Mouse (Mus musculus): ENCODE measurements around the gene Ptgs1. TPM values are rescaled to one million over a fixed set of nuclear protein-coding genes. Genes with fewer than 3 reads are reported as not detected.
A peak's percentile ranks its signal among the peaks of the same experiment; 100 is the strongest.

Gene Ptgs1
- polyA plus RNA-seq, 2 experiments, result 10.7 to 14.4 TPM

DNA sequence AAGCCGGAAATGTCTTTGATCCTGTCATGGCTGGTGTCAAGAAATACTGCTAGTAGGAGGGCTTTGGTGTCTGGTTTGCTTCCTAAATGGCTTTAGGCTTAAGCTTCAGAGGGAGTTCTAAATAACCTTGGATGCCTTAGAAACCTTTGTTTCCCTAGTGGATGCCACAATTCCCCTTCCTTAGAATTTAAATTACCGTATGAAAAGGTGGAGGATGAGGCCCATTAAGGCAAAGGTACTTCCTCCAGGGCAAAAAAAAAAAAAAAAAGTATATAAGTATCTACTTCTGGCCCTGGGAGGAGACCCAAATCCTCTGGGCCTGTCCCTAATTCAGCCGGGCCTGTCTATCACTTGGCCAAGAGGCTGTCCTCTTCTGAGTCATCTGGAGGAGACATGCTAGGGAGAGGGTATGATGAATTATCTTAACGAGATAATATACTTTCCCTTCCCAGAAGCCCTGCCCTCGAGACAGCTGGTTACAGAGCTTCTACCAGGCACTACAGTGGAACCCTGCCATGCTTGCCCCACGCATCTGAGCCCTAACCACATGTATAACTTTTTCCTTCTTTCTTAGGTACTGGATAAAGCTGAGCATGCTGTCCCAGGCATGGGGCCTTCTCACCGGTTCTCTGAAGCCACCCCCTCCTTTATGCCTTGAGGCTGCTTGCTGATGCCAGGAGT is 7.9 kb upstream of the Ptgs1 start:
- no peak for TF ChIP-seq POLR2A (IDR thresholded peaks at IDR 0.05; ENCODE audit: borderline replicate concordance, extremely low read depth, insufficient read depth, insufficient read length)
- no peak overlapping the region for H3K9ac ChIP-seq (ENCODE audit: low read depth, low read length, severe bottlenecking)
- 47% methylated on average over 7 of the region's 7 CpGs for WGBS
- no peak for DNase-seq (ENCODE audit: low spot score)
- H3K36me3 ChIP-seq (ENCODE audit: control insufficient read depth, insufficient read depth, low read length), result no peaks in the 10 kb centered on the region
- no peaks in the 10 kb centered on the region for H3K9me3 ChIP-seq (ENCODE audit: control insufficient read depth, low read length)
- H3K27ac ChIP-seq (replicated peaks; ENCODE audit: low read depth, low read length), result no peak overlapping the region
- H3K4me3 ChIP-seq (replicated peaks; ENCODE audit: low read length), result no peak overlapping the region
- no peaks in the 10 kb centered on the region for H3K27me3 ChIP-seq (ENCODE audit: control insufficient read depth, insufficient read depth, low read length)
- peaks cover 8% of the 10 kb centered on the region for H3K4me1 ChIP-seq (ENCODE audit: control insufficient read depth, insufficient read depth, low read length)
- no peak overlapping the region for H3K4me2 ChIP-seq (replicated peaks; ENCODE audit: low read depth, low read length, severe bottlenecking)
- ATAC-seq (ENCODE audit: low FRiP score, low read depth), result no peak

DNA sequence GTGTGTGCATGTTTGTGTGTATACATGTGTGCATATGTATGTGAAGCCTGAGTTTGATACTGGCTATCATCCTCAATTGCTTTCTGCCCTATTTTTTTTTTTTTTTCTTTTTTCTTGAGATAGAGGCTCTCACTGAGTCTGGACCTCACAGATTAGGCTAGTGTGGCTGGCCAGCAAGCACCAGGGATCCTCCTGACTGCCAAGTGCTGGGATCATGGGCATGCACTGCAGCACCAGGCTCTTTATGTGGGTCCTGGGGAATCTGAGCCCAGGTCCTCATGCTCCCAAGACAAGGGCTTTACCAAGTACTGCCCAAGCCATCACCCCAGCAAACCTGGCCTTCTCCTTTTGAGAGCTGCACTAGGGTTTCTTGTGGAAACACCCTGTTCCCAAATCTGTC is 6.8 kb upstream of the Ptgs1 start:
- Histone ChIP-seq H3K9me3 (ENCODE audit: control insufficient read depth, low read length) (no peaks in the 10 kb centered on the region), H3K4me1 (ENCODE audit: control insufficient read depth, insufficient read depth, low read length) (no peaks in the 10 kb centered on the region), H3K27me3 (ENCODE audit: control insufficient read depth, insufficient read depth, low read length) (no peaks in the 10 kb centered on the region), H3K4me2 (replicated peaks; ENCODE audit: low read depth, low read length, severe bottlenecking) (no peak overlapping the region), H3K36me3 (ENCODE audit: control insufficient read depth, insufficient read depth, low read length) (no peaks in the 10 kb centered on the region), H3K27ac (replicated peaks; ENCODE audit: low read depth, low read length) (no peak overlapping the region), H3K9ac (ENCODE audit: low read depth, low read length, severe bottlenecking) (no peak overlapping the region), H3K4me3 (replicated peaks; ENCODE audit: low read length) (no peak overlapping the region)
- no peak for TF ChIP-seq POLR2A (IDR thresholded peaks at IDR 0.05; ENCODE audit: borderline replicate concordance, extremely low read depth, insufficient read depth, insufficient read length)
- ATAC-seq (ENCODE audit: low FRiP score, low read depth) (no peak), DNase-seq (ENCODE audit: low spot score) (no peak)

DNA sequence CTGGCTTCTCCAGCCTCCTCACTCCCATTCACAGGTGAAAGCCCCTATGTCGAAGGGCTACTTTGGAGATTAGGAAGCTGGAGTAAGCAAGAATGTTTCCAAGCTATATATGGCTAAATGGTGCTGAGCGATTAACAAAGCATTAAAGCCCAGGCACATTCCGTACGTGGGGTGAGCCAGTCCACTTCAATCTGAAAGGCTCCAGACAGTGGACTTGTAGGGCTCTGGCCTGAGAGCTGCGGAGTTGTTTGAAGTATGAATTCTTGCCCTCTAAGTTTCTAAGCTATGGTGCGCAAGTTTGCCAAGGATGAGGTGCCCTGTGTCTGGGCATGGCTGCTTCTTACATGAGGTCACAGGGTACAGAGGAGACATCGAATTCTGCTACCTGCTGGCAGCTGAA is 6.1 kb upstream of the Ptgs1 start:
- ATAC-seq (ENCODE audit: low FRiP score, low read depth), result no peak
- Histone ChIP-seq H3K9me3 (ENCODE audit: control insufficient read depth, low read length) (no peaks in the 10 kb centered on the region), H3K4me3 (replicated peaks; ENCODE audit: low read length) (no peak overlapping the region), H3K27ac (replicated peaks; ENCODE audit: low read depth, low read length) (no peak overlapping the region), H3K9ac (ENCODE audit: low read depth, low read length, severe bottlenecking) (no peak overlapping the region), H3K27me3 (ENCODE audit: control insufficient read depth, insufficient read depth, low read length) (no peaks in the 10 kb centered on the region), H3K36me3 (ENCODE audit: control insufficient read depth, insufficient read depth, low read length) (no peaks in the 10 kb centered on the region), H3K4me1 (ENCODE audit: control insufficient read depth, insufficient read depth, low read length) (no peaks in the 10 kb centered on the region), H3K4me2 (replicated peaks; ENCODE audit: low read depth, low read length, severe bottlenecking) (no peak overlapping the region)
- no peak for TF ChIP-seq POLR2A (IDR thresholded peaks at IDR 0.05; ENCODE audit: borderline replicate concordance, extremely low read depth, insufficient read depth, insufficient read length)
- WGBS, result 90% methylated on average over 7 of the region's 7 CpGs
- no peak for DNase-seq (ENCODE audit: low spot score)

DNA sequence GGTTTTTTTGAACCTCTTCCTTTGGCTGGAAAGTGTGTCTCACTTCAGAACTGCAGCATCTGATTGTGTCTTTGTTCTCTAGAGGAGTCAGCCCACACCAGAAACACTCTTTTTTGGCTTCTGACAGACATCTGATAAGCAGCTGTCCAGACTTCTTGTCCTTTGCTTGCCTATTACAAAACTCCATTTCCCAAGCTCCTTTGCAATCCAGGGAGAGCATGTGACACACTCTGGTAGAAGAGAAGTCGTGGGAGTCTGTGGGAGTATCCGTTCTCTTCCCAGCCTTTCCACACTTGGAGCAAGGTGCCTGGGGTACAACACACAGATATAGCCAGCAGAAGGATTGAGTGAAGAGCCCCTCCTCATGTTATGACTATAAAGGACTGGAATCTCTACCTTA is 5.6 kb upstream of the Ptgs1 start:
- H3K27me3 ChIP-seq (ENCODE audit: control insufficient read depth, insufficient read depth, low read length), result no peaks in the 10 kb centered on the region
- DNase-seq (ENCODE audit: low spot score) (no peak), ATAC-seq (ENCODE audit: low FRiP score, low read depth) (no peak)
- no peak overlapping the region for H3K4me3 ChIP-seq (replicated peaks; ENCODE audit: low read length)
- H3K36me3 ChIP-seq (ENCODE audit: control insufficient read depth, insufficient read depth, low read length), result no peaks in the 10 kb centered on the region
- H3K9ac ChIP-seq (ENCODE audit: low read depth, low read length, severe bottlenecking), result no peak overlapping the region
- no peak for TF ChIP-seq POLR2A (IDR thresholded peaks at IDR 0.05; ENCODE audit: borderline replicate concordance, extremely low read depth, insufficient read depth, insufficient read length)
- WGBS, result 40% methylated on average over 2 of the region's 2 CpGs
- no peaks in the 10 kb centered on the region for H3K9me3 ChIP-seq (ENCODE audit: control insufficient read depth, low read length)
- no peaks in the 10 kb centered on the region for H3K4me1 ChIP-seq (ENCODE audit: control insufficient read depth, insufficient read depth, low read length)
- H3K27ac ChIP-seq (replicated peaks; ENCODE audit: low read depth, low read length), result no peak overlapping the region
- H3K4me2 ChIP-seq (replicated peaks; ENCODE audit: low read depth, low read length, severe bottlenecking), result no peak overlapping the region

DNA sequence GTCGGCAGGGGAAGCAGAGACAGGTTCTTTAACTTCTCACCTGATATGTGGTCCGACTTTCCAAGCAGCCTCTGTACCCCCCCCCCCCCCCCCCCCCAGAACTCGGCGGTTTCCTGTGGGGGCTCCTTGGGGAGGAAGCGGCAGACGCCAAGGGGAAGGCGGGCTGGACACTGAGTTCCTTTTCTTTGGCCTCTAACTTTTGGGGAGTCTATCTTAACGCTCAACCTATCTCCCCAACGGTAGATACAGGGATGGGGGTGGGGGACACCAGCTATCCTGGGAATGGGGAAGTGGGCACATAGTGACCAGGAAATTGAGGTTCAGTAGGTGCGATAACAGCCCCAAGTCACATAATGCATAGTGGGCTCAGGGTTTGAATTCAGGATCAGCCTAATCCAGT is 741 bp downstream of the Ptgs1 start:
- 28% methylated on average over 9 of the region's 10 CpGs for WGBS
- ATAC-seq (ENCODE audit: low FRiP score, low read depth) (no peak), DNase-seq (ENCODE audit: low spot score) (no peak)
- Histone ChIP-seq H3K9me3 (ENCODE audit: control insufficient read depth, low read length) (no peaks in the 10 kb centered on the region), H3K27me3 (ENCODE audit: control insufficient read depth, insufficient read depth, low read length) (no peaks in the 10 kb centered on the region), H3K4me2 (replicated peaks; ENCODE audit: low read depth, low read length, severe bottlenecking) (peak overlapping the region; percentile 88), H3K4me1 (ENCODE audit: control insufficient read depth, insufficient read depth, low read length) (peaks cover 3% of the 10 kb centered on the region; the same call in 1 of the 2 replicates), H3K9ac (ENCODE audit: low read depth, low read length, severe bottlenecking) (peak overlapping the region; percentile 65), H3K36me3 (ENCODE audit: control insufficient read depth, insufficient read depth, low read length) (no peaks in the 10 kb centered on the region), H3K4me3 (replicated peaks; ENCODE audit: low read length) (peak overlapping the region; percentile 50), H3K27ac (replicated peaks; ENCODE audit: low read depth, low read length) (no peak overlapping the region)
- TF ChIP-seq POLR2A (IDR thresholded peaks at IDR 0.05; ENCODE audit: borderline replicate concordance, extremely low read depth, insufficient read depth, insufficient read length), result no peak

Measured in limb, embryonic 14.5 days (tissue).